Mouse (Mus musculus): Measurements from ENCODE around the gene Smpd2. TPM values are rescaled to one million over a fixed set of nuclear protein-coding genes. Genes with fewer than 3 reads are reported as not detected.

Smpd2 gene
- total and polyA plus RNA-seq, 3 experiments, result 6.6 to 12.6 (median 12.2) TPM

GRCm38 (mm10) chr10:41451656-41452055 is 38.5 kb downstream of the Smpd2 start:
- Histone ChIP-seq H3K27me3 (ENCODE audit: insufficient read depth, low read length) (peaks cover 4% of the 10 kb centered on the region; the same call in 1 of the 2 replicates), H3K4me1 (ENCODE audit: insufficient read depth, low read depth, low read length) (peaks cover 39% of the 10 kb centered on the region), H3K36me3 (replicated peaks) (peaks cover 53% of the 10 kb centered on the region), H3K9me3 (replicated peaks) (no peaks in the 10 kb centered on the region), H3K4me3 (ENCODE audit: low read depth, low read length) (no peak overlapping the region; the same call in 1 of the 2 replicates)
- no peak for DNase-seq (ENCODE audit: low spot score)
- no peak for TF ChIP-seq POLR2AphosphoS5 (IDR thresholded peaks at IDR 0.05; ENCODE audit: insufficient replicate concordance, low read depth, low read length)
- no peak for TF ChIP-seq TAL1 (conservative IDR thresholded peaks at IDR 0.05; ENCODE audit: low read depth, low read length)
- TF ChIP-seq GATA1 (IDR thresholded peaks at IDR 0.05; ENCODE audit: borderline replicate concordance, low read length), result no peak
- no peak for ATAC-seq (ENCODE audit: extremely low read depth, insufficient number of reproducible peaks, low FRiP score, poor library complexity, severe bottlenecking)

GRCm38 (mm10) chr10:41450780-41451522 is 39.2 kb downstream of the Smpd2 start:
- Histone ChIP-seq H3K36me3 (replicated peaks) (peaks cover 45% of the 10 kb centered on the region), H3K4me1 (ENCODE audit: insufficient read depth, low read depth, low read length) (peaks cover 41% of the 10 kb centered on the region), H3K9me3 (replicated peaks) (no peaks in the 10 kb centered on the region), H3K27me3 (ENCODE audit: insufficient read depth, low read length) (peaks cover 11% of the 10 kb centered on the region), H3K4me3 (ENCODE audit: low read depth, low read length) (peak overlapping the region; percentile 83)
- TF ChIP-seq GATA2 (IDR thresholded peaks at IDR 0.05; ENCODE audit: borderline replicate concordance, low read depth, low read length), result no peak
- TF ChIP-seq POLR2AphosphoS5 (IDR thresholded peaks at IDR 0.05; ENCODE audit: insufficient replicate concordance, low read depth, low read length), result no peak
- TF ChIP-seq TAL1 (conservative IDR thresholded peaks at IDR 0.05; ENCODE audit: low read depth, low read length), result no peak
- no peak for TF ChIP-seq GATA1 (IDR thresholded peaks at IDR 0.05; ENCODE audit: borderline replicate concordance, low read length)
- no peak for TF ChIP-seq CTCF (IDR thresholded peaks at IDR 0.05; ENCODE audit: low read depth, low read length)
- DNase-seq (ENCODE audit: low spot score), result no peak
- ATAC-seq (ENCODE audit: extremely low read depth, insufficient number of reproducible peaks, low FRiP score, poor library complexity, severe bottlenecking), result no peak

DNA sequence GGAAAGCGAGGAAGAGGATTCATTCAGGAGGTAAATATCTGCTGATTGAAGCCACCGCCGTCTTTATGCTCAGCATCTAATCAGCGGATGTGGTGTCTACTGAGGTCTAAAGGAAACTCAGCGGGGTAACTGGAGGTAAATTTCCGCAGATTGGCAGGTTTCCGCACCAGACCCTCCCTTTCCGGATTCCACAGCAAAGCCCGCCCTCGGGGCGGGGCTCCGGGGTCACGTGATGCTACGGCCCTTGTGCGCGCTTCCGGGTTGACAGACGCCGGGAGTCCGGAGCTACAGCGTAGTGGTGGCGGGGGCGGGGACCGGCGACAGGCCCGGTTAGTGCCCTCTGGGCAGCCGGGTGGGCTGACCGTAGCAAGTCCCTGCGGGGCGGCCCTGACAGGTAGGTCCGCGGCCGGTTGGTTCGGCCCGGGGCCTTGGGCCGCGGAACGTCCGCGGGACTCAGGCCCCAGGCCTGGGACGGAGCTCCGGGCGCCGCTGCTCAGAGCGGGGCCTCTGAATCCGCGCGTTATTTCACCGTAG is 40.0 kb downstream of the Smpd2 start, which contains the start of gene Zbtb24:
Gene Zbtb24, plus strand, starts transcription at position 247 of the 534 bp plus-strand sequence.
- DNase-seq (ENCODE audit: low spot score), result peak; percentile 96
- H3K27me3 ChIP-seq (ENCODE audit: insufficient read depth, low read length), result peaks cover 16% of the 10 kb centered on the region
- H3K9me3 ChIP-seq (replicated peaks), result no peaks in the 10 kb centered on the region
- peak within 1 kb of the TSS; percentile 83 for H3K4me3 ChIP-seq (ENCODE audit: low read depth, low read length)
- peaks cover 38% of the 10 kb centered on the region for H3K36me3 ChIP-seq (replicated peaks)
- H3K4me1 ChIP-seq (ENCODE audit: insufficient read depth, low read depth, low read length), result peaks cover 41% of the 10 kb centered on the region
- ATAC-seq (ENCODE audit: extremely low read depth, insufficient number of reproducible peaks, low FRiP score, poor library complexity, severe bottlenecking), result peak; percentile 72
- TF ChIP-seq CTCF (IDR thresholded peaks at IDR 0.05; ENCODE audit: low read depth, low read length), result no peak
- no peak for TF ChIP-seq POLR2AphosphoS5 (IDR thresholded peaks at IDR 0.05; ENCODE audit: insufficient replicate concordance, low read depth, low read length)
- TF ChIP-seq TAL1 (conservative IDR thresholded peaks at IDR 0.05; ENCODE audit: low read depth, low read length), result no peak
- no peak for TF ChIP-seq GATA2 (IDR thresholded peaks at IDR 0.05; ENCODE audit: borderline replicate concordance, low read depth, low read length)
- TF ChIP-seq GATA1 (IDR thresholded peaks at IDR 0.05; ENCODE audit: borderline replicate concordance, low read length), result no peak

- H3K9me3 ChIP-seq (replicated peaks), result no peaks in the 10 kb centered on the region
- peak overlapping the region; percentile 83 for H3K4me3 ChIP-seq (ENCODE audit: low read depth, low read length)
- peaks cover 16% of the 10 kb centered on the region for H3K27me3 ChIP-seq (ENCODE audit: insufficient read depth, low read length)
- H3K4me1 ChIP-seq (ENCODE audit: insufficient read depth, low read depth, low read length), result peaks cover 38% of the 10 kb centered on the region
- DNase-seq (ENCODE audit: low spot score), result no peak
- H3K36me3 ChIP-seq (replicated peaks), result peaks cover 33% of the 10 kb centered on the region
- ATAC-seq (ENCODE audit: extremely low read depth, insufficient number of reproducible peaks, low FRiP score, poor library complexity, severe bottlenecking), result no peak
- no peak for TF ChIP-seq CTCF (IDR thresholded peaks at IDR 0.05; ENCODE audit: low read depth, low read length)
Observed at GRCm38 (mm10) chr10:41449684-41450083, 40.5 kb downstream of the Smpd2 start.

- H3K9me3 ChIP-seq (replicated peaks), result no peaks in the 10 kb centered on the region
- H3K27me3 ChIP-seq (ENCODE audit: insufficient read depth, low read length), result peaks cover 16% of the 10 kb centered on the region
- H3K4me3 ChIP-seq (ENCODE audit: low read depth, low read length), result no peak overlapping the region
- DNase-seq (ENCODE audit: low spot score) (no peak), ATAC-seq (ENCODE audit: extremely low read depth, insufficient number of reproducible peaks, low FRiP score, poor library complexity, severe bottlenecking) (no peak)
- peaks cover 20% of the 10 kb centered on the region for H3K36me3 ChIP-seq (replicated peaks)
- H3K4me1 ChIP-seq (ENCODE audit: insufficient read depth, low read depth, low read length), result peaks cover 34% of the 10 kb centered on the region
- no peak for TF ChIP-seq GATA2 (IDR thresholded peaks at IDR 0.05; ENCODE audit: borderline replicate concordance, low read depth, low read length)
- TF ChIP-seq CTCF (IDR thresholded peaks at IDR 0.05; ENCODE audit: low read depth, low read length), result no peak
- TF ChIP-seq POLR2AphosphoS5 (IDR thresholded peaks at IDR 0.05; ENCODE audit: insufficient replicate concordance, low read depth, low read length), result no peak
- TF ChIP-seq GATA1 (IDR thresholded peaks at IDR 0.05; ENCODE audit: borderline replicate concordance, low read length), result no peak
- TF ChIP-seq TAL1 (conservative IDR thresholded peaks at IDR 0.05; ENCODE audit: low read depth, low read length), result no peak
Observed at GRCm38 (mm10) chr10:41448216-41448615, 42.0 kb downstream of the Smpd2 start.

Other genes starting within 250 kb of the Smpd2 start
- gene Fig4, start 187.1 kb downstream of the Smpd2 start, total RNA-seq (2014; fragmentation: Nextera tagmentation), result 27.0 and 32.6 TPM in 2 replicates
- 31.3 and 35.6 TPM in 2 replicates for gene Fig4, start 187.1 kb downstream of the Smpd2 start, total RNA-seq (2017)
- gene Fig4, start 187.1 kb downstream of the Smpd2 start, polyA plus RNA-seq (2012), result 3.5 and 3.9 TPM in 2 replicates
- not detected in 2 replicates for gene Ak9, start 186.4 kb downstream of the Smpd2 start, total RNA-seq (2014; fragmentation: Nextera tagmentation)
- gene Ak9, start 186.4 kb downstream of the Smpd2 start, total RNA-seq (2017), result not detected in 2 replicates
- gene Ak9, start 186.4 kb downstream of the Smpd2 start, polyA plus RNA-seq (2012), result not detected in 2 replicates
- gene Zbtb24, start 40.0 kb downstream of the Smpd2 start, total RNA-seq (2014; fragmentation: Nextera tagmentation), result 19.0 and 28.5 TPM in 2 replicates
- gene Zbtb24, start 40.0 kb downstream of the Smpd2 start, total RNA-seq (2017), result 31.9 and 34.0 TPM in 2 replicates
- 13.7 and 14.0 TPM in 2 replicates for gene Zbtb24, start 40.0 kb downstream of the Smpd2 start, polyA plus RNA-seq (2012)
- gene Mical1, start 14.1 kb downstream of the Smpd2 start, total RNA-seq (2014; fragmentation: Nextera tagmentation), result 29.6 and 34.6 TPM in 2 replicates
- gene Mical1, start 14.1 kb downstream of the Smpd2 start, total RNA-seq (2017), result 24.9 and 26.7 TPM in 2 replicates
- 38.7 and 48.6 TPM in 2 replicates for gene Mical1, start 14.1 kb downstream of the Smpd2 start, polyA plus RNA-seq (2012)
- gene Ppil6, start 70 bp upstream of the Smpd2 start, total RNA-seq (2014; fragmentation: Nextera tagmentation), result not detected in 2 replicates
- gene Ppil6, start 70 bp upstream of the Smpd2 start, total RNA-seq (2017), result 0.16 and 0.29 TPM in 2 replicates
- gene Ppil6, start 70 bp upstream of the Smpd2 start, polyA plus RNA-seq (2012), result 0.12 and 0.14 TPM in 2 replicates
- 127 and 140 TPM in 2 replicates for gene Cd164, start 29.0 kb upstream of the Smpd2 start, total RNA-seq (2014; fragmentation: Nextera tagmentation)
- gene Cd164, start 29.0 kb upstream of the Smpd2 start, total RNA-seq (2017), result 90.8 and 106 TPM in 2 replicates
- gene Cd164, start 29.0 kb upstream of the Smpd2 start, polyA plus RNA-seq (2012), result 156 and 183 TPM in 2 replicates
- not detected in 2 replicates for gene Ccdc162, start 226.3 kb upstream of the Smpd2 start, total RNA-seq (2014; fragmentation: Nextera tagmentation)
- 0.41 and 0.60 TPM in 2 replicates for gene Ccdc162, start 226.3 kb upstream of the Smpd2 start, total RNA-seq (2017)
- not detected in 2 replicates for gene Ccdc162, start 226.3 kb upstream of the Smpd2 start, polyA plus RNA-seq (2012)